Mouse (Mus musculus): ENCODE data around the gene Mgmt.

DNA sequence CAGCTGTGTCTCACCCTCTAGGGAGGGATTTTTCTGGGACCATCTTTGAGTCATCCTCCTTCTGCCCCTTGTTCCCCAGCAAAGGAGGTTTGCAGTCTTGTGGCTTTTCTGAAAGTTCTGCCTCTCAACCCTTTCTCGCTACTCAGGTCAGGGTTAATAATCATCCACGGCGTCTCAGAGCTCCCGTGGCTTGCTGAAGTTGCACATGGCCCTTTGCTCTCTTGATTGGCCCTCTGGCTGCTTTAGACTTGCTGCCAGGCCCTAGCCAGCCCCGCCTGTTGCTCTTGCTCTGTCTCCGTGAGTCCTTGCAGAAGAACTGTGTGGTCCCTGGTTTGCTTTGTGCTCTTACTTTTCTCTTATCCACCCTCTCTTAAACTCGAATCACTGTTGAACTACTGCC is 40.4 kb downstream of the Mgmt start:
- TF ChIP-seq POLR2A (IDR thresholded peaks at IDR 0.05; ENCODE audit: borderline replicate concordance, low read depth, low read length) (no peak), CTCF (IDR thresholded peaks at IDR 0.05; ENCODE audit: low read depth, low read length) (no peak)

Measured in bone marrow macrophage, adult 2 months (primary cell).